ENCODE assay signal across 7 mouse cellular contexts in the genomic region with DNA sequence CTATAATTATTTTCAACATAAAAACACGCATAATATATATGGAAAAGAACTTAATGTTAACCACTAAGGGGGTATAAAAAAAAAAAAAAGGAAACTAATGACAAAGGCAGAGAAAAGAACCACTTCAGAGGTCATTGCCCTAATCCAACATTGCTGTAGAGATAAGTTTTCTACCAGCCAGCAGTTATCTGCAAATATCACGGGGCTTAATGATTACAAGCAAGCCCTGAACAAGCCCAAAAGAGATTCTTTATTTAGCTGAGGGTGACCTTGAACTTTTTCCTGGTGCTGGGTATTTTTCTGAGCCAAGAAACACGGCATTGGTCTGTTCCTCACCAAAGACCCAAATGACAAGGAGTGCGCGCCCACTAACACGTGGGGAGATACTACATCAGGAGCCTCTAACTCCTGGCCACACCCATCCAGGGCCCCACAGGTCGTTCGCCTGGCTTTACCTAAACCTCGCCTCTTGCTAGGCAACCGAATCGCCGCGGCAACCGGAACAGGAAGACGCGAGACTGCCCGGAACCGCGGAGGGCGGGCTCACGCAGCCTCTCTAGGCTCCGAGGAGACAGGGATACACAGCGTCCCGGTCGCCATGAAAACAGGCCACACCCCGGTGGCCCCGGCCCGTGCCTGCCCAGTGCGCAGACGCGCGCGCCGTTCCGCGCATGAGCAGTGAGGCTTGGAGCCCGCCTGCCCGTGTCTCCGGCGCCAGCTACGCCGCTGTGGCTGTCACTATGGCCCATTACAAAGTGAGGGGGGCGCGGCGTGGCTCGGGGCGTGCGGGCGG. TPM values are rescaled to one million over a fixed set of nuclear protein-coding genes. Genes with fewer than 3 reads are reported as not detected.
DNase-seq lines count a peak whose midpoint lies in the region; ATAC-seq lines count a peak whose summit lies in the region.

A gene (plus strand): TSS at position 500 of the 793 bp plus-strand sequence.

- H3K27me3 ChIP-seq in intestine, embryonic 16.5 days (replicated peaks; ENCODE audit: control insufficient read depth, insufficient read depth, low read length), result no peaks in the 10 kb centered on the region
- no peaks in the 10 kb centered on the region for H3K27me3 ChIP-seq in midbrain, embryonic 11.5 days (ENCODE audit: control insufficient read depth, insufficient read depth, low read length)

- ATAC-seq in intestine, embryonic 16.5 days, result peak; percentile 100
- ATAC-seq in midbrain, embryonic 11.5 days (ENCODE audit: low FRiP score), result peak; percentile 100

- no peaks in the 10 kb centered on the region for H3K36me3 ChIP-seq in intestine, embryonic 16.5 days (ENCODE audit: control insufficient read depth, insufficient read depth, low read length)
- H3K36me3 ChIP-seq in midbrain, embryonic 11.5 days (ENCODE audit: control insufficient read depth, insufficient read depth, low read length), result peaks cover 3% of the 10 kb centered on the region; the same call in 1 of the 2 replicates

- H3K4me2 ChIP-seq in intestine, embryonic 16.5 days (ENCODE audit: low read depth, low read length), result peak within 1 kb of the TSS; percentile 73
- peak within 1 kb of the TSS; percentile 79 for H3K4me2 ChIP-seq in midbrain, embryonic 11.5 days

- peak within 1 kb of the TSS; percentile 90 for H3K27ac ChIP-seq in intestine, embryonic 16.5 days (ENCODE audit: low read length)
- peak within 1 kb of the TSS; percentile 51; the same call in 1 of the 2 replicates for H3K27ac ChIP-seq in midbrain, embryonic 11.5 days (ENCODE audit: low read depth, low read length)

- intact Hi-C loops in left cerebral cortex, postnatal 36 days (cut with DNase I), result loop anchor here (5.0 kb wide), 1 partner anchor 152 kb away; a partner anchor contains a TSS

- peaks cover 8% of the 10 kb centered on the region; the same call in 1 of the 2 replicates for H3K4me1 ChIP-seq in intestine, embryonic 16.5 days (ENCODE audit: control insufficient read depth, insufficient read depth, low read length)
- H3K4me1 ChIP-seq in midbrain, embryonic 11.5 days (ENCODE audit: control insufficient read depth, insufficient read depth, low read length), result peaks cover 8% of the 10 kb centered on the region

- no peaks in the 10 kb centered on the region for H3K9me3 ChIP-seq in intestine, embryonic 16.5 days (ENCODE audit: control insufficient read depth, low read length)
- H3K9me3 ChIP-seq in midbrain, embryonic 11.5 days (ENCODE audit: control insufficient read depth, low read length), result no peaks in the 10 kb centered on the region

- H3K9ac ChIP-seq in intestine, embryonic 16.5 days (ENCODE audit: low read depth, low read length), result peak within 1 kb of the TSS; percentile 82
- peak within 1 kb of the TSS; percentile 77 for H3K9ac ChIP-seq in midbrain, embryonic 11.5 days (ENCODE audit: low read length)

- peak; percentile 98 for DNase-seq in adrenal gland, adult 8-10 months
- DNase-seq in embryo, embryonic 9.5 days (ENCODE audit: extremely low spot score), result peak; percentile 98
- DNase-seq in gastrocnemius, postnatal 4 days (ENCODE audit: low spot score in 2 of 2), result peak; percentile 99
- peak; percentile 99 to 100 for DNase-seq in left cerebral cortex, postnatal 36 days (ENCODE audit: low spot score in 2 of 2)
- DNase-seq in midbrain, embryonic 11.5 days (ENCODE audit: low spot score, missing footprints), result peak; percentile 100
- peak; percentile 96 for DNase-seq in skeletal muscle tissue, adult 2 months (ENCODE audit: low read depth, low spot score)

- peak within 1 kb of the TSS; percentile 81 for H3K4me3 ChIP-seq in intestine, embryonic 16.5 days (ENCODE audit: low read length)
- H3K4me3 ChIP-seq in midbrain, embryonic 11.5 days (ENCODE audit: low read depth, low read length), result peak within 1 kb of the TSS; percentile 79

- 1% methylated on average over 49 of the region's 49 CpGs for WGBS in intestine, embryonic 16.5 days
- WGBS in midbrain, embryonic 11.5 days, result 1% methylated on average over 49 of the region's 49 CpGs

RNA-seq across cellular contexts. Expression of the gene that starts here (rescaled TPM):
- total RNA-seq in adrenal gland, adult 8-10 months (2022), result 10 to 100 TPM; 32.3 to 57.6 (median 45.2) TPM
- 10 to 100 TPM; 27.8 to 30.2 TPM for total RNA-seq in gastrocnemius, postnatal 4 days (2021)
- polyA plus RNA-seq in intestine, embryonic 16.5 days (2015; fragmentation: Nextera tagmentation; extraction: Ambion mirVana), result 98.0 and 99.7 TPM in 2 replicates
- 10 to 100 TPM in 1 of 2 experiments, 1 to 10 TPM in 1; 8.4 to 16.3 TPM for total RNA-seq in left cerebral cortex, postnatal 36 days (2021)
- 57.1 and 59.6 TPM in 2 replicates for polyA plus RNA-seq in midbrain, embryonic 11.5 days (2014; fragmentation: Nextera tagmentation; extraction: Ambion mirVana)

Comparison
In these comparisons a context has a peak if more than half of its experiments do, and no peak if none do; other contexts are left out.
1. Peak in every context shown above with its lines: DNase-seq, ATAC-seq, H3K4me3 ChIP-seq and H3K27ac ChIP-seq.